Mouse (Mus musculus) urinary bladder, adult 18-20 months (tissue): ENCODE data around the gene Gabbr2.

Source experiments
- DNase-seq, 2 experiments: peaks; one replicate each; pipeline ENCODE4 v3.0.0; 2022; ENCODE audit warnings: low spot score in 2 of 2, mixed read lengths in 2 of 2

The Gabbr2 gene

GRCm38 (mm10) chr4:46916786-46917185, 74.9 kb downstream of the Gabbr2 start:
- DNase-seq = no peak

- no peak for DNase-seq
Observed at GRCm38 (mm10) chr4:46915934-46916333, 75.7 kb downstream of the Gabbr2 start.

- DNase-seq = no peak
Observed at GRCm38 (mm10) chr4:46915476-46915875, 76.2 kb downstream of the Gabbr2 start.

- no peak for DNase-seq
Observed at GRCm38 (mm10) chr4:46914606-46915005, 77.1 kb downstream of the Gabbr2 start.

- DNase-seq = no peak
Observed at GRCm38 (mm10) chr4:46906036-46906691, 85.5 kb downstream of the Gabbr2 start.

- DNase-seq = no peak
Observed at GRCm38 (mm10) chr4:46905152-46905551, 86.5 kb downstream of the Gabbr2 start.

GRCm38 (mm10) chr4:46904129-46904528, 87.5 kb downstream of the Gabbr2 start:
- DNase-seq = no peak

- no peak for DNase-seq
Observed at GRCm38 (mm10) chr4:46898546-46898945, 93.1 kb downstream of the Gabbr2 start.

- DNase-seq = no peak
Observed at GRCm38 (mm10) chr4:46897634-46898399, 93.9 kb downstream of the Gabbr2 start.

GRCm38 (mm10) chr4:46894144-46894543, 97.5 kb downstream of the Gabbr2 start:
- DNase-seq = no peak

- no peak for DNase-seq
Observed at GRCm38 (mm10) chr4:46889175-46889574, 102.5 kb downstream of the Gabbr2 start.

GRCm38 (mm10) chr4:46885627-46886383, 105.9 kb downstream of the Gabbr2 start:
- DNase-seq = no peak

GRCm38 (mm10) chr4:46884132-46884531, 107.5 kb downstream of the Gabbr2 start:
- no peak for DNase-seq

GRCm38 (mm10) chr4:46883546-46883945, 108.1 kb downstream of the Gabbr2 start:
- DNase-seq = no peak

GRCm38 (mm10) chr4:46883047-46883446, 108.6 kb downstream of the Gabbr2 start:
- no peak for DNase-seq

- no peak for DNase-seq
Observed at GRCm38 (mm10) chr4:46881271-46881670, 110.4 kb downstream of the Gabbr2 start.

GRCm38 (mm10) chr4:46879943-46880342, 111.7 kb downstream of the Gabbr2 start:
- DNase-seq = no peak

- DNase-seq = no peak
Observed at GRCm38 (mm10) chr4:46872750-46873149, 118.9 kb downstream of the Gabbr2 start.

GRCm38 (mm10) chr4:46870157-46870556, 121.5 kb downstream of the Gabbr2 start:
- DNase-seq = no peak

- no peak for DNase-seq
Observed at GRCm38 (mm10) chr4:46869380-46869779, 122.3 kb downstream of the Gabbr2 start.

GRCm38 (mm10) chr4:46868921-46869320, 122.8 kb downstream of the Gabbr2 start:
- DNase-seq = no peak

- no peak for DNase-seq
Observed at GRCm38 (mm10) chr4:46868181-46868580, 123.5 kb downstream of the Gabbr2 start.

GRCm38 (mm10) chr4:46867779-46868178, 123.9 kb downstream of the Gabbr2 start:
- DNase-seq = no peak
